Mouse (Mus musculus) CD4-positive, CD25-positive, alpha-beta regulatory T cell, adult 4 months (primary cell): ENCODE results near the gene Rhbdf2. TPM values are rescaled to one million over a fixed set of nuclear protein-coding genes. Genes with fewer than 3 reads are reported as not detected.
A peak's percentile ranks its signal among the peaks of the same experiment; 100 is the strongest.
"Not testable (repeated sequence)": the region's sequence is repeated elsewhere in the genome, so short reads cannot be mapped to it uniquely, and the experiment has no call there.

Experiments
- ATAC-seq: one replicate; pipeline ENCODE4 v1.8.0; 2017
- polyA plus RNA-seq, 2 experiments: library from polyadenylated mRNA; unstranded; fragments of 100-300 nt; shearing (Covaris generic); gene quantifications; one replicate each; pipeline ENCODE4 v1.2.1; 2017

The Rhbdf2 gene
- polyA plus RNA-seq, 2 experiments from 2014 or later: 3.3 to 4.3 TPM

DNA sequence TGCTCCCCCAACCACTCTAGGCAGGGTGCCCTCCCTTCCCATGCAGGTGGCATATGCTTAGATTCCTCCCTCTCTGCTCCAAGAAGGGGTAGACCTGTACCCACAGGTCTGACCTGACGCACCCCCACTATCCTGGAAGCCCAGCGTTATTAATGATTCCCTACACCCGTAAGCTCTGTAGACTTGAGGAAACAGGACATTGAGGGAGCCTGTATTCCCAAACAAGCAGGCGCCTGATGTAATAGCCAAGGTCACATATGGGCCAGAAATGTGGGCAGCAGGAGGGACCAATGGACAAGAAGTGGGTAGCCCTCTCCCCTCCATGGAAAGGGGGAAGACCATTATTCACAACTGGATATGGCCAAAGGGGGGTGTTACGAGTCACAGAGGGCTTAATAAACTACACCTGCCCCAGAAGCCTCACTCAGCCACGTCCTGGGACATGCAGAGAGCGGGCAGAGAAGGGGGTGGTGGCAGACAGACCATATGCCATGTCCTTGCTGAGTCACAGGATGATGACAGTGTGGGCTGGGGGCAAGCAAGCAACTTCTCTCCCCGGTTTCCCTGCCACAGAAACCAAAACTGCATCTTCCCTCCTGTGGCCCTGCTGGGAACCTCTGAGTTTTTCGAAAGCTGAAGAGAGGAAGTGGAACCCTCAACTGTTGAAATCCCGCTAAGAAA is 10.2 kb downstream of the Rhbdf2 start:
- peak; percentile 42 for ATAC-seq

DNA sequence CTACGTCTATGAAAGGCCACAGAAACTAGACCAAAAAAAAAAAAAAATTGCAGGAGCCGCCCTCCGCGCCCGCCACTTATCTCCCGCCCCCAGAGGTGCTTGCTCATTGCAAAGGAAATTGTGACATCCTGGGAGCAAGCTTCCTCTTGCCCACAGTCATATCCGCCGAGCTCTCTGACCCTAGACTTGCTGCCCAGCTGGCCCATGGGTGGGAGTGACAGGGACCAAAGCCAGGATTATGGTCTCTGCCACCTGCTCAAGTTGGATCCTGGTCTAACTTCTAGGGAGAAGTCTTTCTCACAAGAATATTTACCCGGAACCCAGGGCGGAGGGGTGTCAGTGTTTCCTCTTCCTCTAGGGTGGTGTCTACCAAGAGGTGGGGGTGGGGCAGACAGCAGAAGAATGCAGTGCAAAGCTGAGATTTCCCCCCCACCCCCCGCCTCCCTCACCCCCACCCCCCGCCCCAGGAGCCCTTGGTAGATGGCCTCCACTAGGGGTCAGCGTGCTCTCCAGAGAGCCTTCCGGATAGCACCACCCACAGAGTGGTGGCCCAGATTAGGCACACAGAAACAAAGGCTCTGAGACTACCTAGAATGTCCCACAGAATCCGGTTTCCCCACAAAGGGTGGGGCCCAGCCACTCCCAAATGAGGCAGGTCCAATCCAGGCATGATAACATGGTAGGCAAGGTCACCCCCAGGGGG is 10.9 kb downstream of the Rhbdf2 start:
- ATAC-seq: peak; percentile 67

DNA sequence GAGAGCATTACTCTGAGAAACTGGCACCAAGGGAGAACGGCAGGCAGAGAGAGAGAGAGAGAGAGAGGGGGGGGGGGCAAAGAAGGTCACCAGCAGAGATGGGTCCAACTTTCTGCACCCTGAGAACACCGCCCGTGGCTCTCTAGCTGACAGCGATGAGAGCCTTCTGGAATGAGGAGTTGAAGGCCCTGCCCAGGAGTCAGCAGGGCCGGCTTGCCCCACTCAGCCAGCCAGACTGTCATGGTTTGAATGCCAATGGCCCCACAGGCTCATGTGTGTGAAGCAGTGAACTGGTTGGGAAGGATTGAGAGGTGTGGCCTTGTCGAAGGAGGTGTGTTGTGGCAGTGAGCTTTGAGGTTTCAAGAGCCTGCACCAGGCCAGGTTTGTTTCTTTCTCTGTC is 13.6 kb downstream of the Rhbdf2 start:
- no peak for ATAC-seq

DNA sequence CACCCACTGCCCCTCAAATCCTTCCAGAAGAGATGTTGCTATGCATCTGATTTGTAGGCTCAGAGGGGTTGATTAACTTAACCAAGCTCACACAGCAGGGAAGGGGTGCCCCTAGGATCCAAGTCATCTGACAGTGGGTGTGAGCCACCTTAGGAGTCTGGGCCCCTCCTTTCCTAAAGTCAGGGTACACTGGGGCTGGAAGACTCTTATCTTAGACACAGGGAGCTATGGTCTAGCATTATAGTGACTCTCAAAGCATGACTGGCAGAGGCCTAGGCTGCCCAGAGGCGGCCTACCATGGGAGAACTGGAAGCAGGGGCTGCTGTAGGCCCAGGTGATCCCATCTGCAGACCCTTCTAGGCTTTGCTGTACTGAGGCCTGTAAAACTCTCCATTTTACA is 14.3 kb downstream of the Rhbdf2 start:
- ATAC-seq: no peak

DNA sequence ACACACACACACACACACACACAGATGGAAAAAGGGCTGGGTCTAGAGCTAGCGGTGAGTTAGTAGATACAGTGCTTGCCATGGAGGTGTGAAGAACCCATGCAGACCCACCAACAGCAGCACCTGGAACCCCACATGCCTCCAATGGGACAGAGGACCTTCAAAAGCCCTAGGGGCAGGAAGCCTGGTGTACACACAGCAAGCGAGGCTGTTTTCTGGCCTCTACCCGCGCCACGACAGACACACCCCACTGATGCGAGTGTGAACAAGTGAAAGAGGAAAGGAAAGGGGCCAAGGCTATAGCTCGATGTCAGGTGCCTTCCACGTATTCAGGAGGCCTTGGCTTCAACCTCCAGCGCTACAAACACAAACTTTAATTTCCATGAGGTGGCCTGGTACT is 14.9 kb downstream of the Rhbdf2 start:
- no peak for ATAC-seq

DNA sequence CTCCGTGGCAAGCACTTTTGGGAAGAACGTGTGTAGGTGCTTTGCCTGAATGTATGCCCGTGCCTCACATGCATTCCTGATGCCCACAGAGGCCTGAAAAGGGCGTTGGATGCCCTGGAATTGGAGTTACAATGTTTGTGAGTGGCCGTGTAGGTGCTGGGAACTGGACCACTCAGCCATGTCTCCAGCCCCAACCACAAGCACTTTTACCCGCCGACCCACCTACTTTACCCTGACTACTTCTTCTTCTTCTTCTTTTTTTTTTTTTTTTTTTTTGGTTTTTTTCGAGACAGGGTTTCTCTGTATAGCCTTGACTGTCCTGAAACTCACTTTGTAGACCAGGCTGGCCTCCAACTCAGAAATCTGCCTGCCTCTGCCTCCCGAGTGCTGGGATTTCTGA is 15.7 kb downstream of the Rhbdf2 start:
- not testable (repeated sequence) for ATAC-seq

DNA sequence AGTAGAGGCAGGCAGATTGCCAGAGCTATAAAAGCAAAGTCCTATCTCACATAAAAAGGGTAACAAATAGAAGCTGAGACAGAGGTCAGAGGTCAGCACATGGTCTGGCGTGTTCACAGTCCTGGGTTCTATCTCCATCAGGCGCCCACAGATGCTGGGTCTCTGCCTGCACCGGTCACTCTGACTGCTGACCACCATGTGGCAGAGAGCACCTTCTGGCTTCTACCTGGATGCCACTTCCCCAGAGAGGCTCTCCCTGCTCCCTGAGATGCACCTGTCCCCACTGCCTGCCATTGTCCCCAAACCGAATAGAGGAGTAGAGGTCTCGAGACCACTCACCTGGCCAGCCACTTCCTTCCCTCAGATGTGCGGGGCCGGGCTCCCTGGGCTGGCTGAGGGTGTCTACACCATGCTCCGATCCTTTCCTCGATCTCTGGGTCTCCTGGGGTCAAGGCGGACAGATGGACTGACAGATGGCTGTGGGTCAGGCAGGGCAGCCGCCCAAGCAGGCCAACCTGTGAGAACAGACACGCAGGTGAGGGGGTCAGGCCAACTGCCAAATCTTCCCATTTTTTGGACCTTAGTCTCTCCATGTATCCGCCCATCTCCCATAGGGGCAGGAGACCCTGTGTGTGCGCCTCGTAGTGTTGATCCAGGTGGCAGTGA is 16.7 kb downstream of the Rhbdf2 start:
- no peak for ATAC-seq

DNA sequence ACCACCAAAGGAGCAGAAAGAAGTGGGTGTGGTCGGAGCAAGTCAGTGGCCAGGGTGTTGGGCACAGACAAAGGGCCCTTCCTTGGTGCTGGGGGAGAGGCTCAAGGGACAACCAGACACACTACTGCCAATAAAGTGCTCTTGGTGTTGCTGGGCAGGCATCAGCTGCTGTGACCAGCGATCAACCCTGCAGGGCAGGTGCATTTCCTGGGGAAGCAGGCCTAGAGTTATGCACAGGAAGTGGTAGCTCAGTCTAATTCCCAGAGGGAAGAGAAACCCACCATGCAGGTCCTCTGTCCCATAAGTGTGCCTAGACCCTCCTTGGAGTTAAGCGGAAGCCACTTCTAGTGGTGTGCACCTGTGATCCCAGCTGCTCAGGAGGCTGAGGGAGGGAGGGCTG is 19.1 kb downstream of the Rhbdf2 start:
- no peak for ATAC-seq

DNA sequence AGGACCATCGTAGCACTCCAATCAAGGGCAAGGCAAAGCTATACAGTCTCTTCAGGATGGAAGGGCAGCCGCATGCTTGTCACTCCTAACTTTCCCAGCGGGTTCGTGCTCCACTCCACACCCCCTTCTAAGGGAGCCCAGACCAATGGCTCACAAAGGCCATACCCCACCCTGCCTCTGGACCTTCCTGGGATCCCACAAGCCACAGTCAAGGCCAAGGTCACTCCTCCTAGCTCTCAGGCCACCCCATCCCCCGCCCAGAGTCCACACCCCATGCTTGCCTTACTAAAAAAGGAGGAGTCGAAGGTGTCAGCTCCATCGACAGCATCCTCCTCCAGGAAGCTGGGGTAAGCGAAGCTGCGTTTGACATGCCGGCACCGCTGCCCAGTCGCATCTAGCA is 22.7 kb downstream of the Rhbdf2 start:
- no peak for ATAC-seq

DNA sequence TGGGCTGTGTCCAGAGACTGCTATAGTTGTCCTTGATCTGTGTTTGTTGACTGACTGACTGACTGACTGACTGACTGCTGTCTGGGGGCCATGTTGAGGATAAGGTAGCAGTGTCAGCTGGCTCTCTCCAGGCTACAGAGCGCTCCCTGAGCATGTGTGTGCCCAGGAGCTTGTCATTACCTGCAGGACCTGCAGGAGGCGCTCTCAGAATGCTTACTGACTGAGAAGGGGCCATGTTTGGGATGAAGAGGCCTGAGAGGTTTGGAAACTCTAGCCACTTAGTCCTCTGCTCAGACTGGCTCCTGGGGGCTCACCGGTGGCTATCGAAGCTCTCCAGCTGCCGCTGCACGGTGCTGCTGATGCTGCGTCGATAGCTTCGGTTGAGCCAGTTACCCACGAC is 23.5 kb downstream of the Rhbdf2 start:
- ATAC-seq: no peak

DNA sequence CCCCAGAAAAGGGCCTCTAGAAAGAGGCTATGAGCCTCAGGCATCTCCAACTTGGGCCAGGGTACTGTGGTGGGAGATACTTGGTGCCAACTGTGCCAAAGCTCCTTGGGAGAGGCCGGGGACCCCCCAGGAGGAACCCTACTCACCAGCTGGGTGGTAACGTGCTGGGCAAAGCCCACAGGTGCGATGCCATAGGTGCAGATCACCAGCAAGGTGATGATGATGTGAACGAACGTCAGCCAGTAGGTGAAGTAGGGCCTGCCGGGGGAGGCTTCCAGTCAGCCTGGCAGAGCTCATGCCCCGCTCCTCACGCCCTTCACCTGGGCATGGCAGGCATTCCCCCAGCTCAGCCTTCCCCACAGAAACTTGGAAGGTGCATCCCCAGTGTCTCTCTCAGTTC is 24.8 kb downstream of the Rhbdf2 start:
- ATAC-seq: no peak

DNA sequence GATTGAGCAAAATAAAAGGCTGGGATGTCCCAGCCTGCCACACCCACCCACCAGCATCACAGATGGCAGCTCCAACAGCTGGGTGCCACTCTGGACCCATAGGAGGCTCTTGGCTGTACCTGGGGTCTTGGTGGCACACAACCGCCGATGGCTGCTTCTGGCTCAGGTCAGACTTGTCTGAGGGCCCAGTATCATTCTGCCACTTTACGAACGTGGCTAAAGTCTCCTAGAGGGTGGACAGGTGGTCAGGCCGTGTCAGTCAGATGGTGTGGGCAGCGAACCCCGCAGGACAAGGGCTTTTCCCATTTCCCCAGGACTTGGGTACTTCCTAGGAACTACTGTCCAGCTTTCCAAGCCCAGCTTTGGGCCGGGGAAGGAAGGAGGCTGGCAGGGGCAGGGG is 25.7 kb downstream of the Rhbdf2 start:
- ATAC-seq: no peak

DNA sequence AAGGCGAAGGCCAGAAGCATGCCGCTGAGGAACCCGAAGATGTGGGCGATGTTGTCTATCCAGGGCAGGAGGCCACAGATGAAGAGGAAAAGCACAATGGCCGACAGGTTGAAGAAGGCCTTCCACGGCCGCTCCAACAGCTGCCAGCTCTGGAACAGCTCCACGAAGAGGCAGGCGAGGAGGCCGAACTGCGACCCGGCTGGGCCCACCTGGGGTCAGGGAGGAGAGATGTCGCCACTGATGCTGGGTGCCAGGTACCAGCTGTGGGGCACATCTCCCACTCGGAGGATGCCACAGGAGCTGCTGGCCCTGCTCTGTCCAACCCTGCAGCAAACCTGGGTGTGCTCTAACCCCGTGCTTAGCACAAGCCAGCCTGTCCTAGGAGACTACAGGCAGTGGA is 27.6 kb downstream of the Rhbdf2 start:
- no peak for ATAC-seq

DNA sequence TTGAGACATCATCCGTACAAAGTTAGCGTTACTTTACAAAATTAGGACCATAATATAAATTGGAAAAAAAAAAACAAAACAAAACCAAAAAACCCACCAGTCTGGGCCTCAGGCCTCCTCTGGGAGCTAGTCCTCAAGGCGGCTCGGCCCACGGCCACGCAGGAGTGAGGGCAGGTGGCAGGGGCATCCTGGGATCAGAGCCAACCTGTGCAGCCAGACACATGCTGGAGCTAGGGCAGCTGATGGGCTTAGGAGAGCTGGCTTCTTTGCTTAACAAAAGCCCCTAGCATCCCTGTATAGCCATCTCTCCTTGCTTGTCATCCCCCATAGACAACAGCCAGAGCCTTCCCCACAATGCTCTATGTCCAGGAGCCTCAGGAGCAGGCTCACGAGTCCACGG is 28.6 kb downstream of the Rhbdf2 start:
- ATAC-seq: no peak

DNA sequence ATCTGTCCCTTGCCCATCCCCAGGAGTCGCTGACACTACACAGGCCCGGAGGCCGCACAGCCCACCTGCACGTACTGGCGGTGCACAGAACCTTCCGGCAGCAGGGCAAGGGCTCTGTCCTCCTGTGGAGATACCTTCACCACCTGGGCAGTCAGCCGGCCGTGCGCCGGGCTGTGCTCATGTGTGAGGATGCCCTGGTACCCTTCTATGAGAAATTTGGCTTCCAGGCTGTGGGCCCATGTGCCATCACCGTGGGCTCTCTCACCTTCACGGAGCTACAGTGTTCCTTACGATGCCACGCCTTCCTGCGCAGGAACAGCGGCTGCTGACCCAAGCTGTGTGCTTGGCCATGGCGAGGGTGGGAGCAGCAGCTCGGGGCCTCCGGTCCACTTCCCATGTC is 30.1 kb downstream of the Rhbdf2 start:
- no peak for ATAC-seq

DNA sequence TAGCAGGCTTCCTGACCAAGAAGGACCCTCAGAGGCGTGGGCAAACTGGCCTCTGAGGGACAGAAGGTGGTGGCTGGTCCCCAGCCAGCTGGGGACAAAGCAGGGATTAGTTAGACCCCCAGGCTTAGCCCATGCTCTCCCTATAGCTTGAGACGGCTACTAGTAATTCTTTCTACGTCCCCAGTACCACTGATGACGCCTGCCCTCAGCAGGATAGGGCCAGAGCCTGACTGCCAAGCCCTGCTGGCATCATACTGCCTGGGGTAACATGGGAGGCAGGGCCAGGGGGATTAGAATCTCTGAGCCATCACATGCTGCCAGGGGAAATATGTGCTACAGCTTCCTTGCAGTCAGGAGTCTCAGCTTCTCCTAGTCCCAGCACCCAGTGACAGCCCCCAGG is 33.5 kb downstream of the Rhbdf2 start:
- no peak for ATAC-seq

DNA sequence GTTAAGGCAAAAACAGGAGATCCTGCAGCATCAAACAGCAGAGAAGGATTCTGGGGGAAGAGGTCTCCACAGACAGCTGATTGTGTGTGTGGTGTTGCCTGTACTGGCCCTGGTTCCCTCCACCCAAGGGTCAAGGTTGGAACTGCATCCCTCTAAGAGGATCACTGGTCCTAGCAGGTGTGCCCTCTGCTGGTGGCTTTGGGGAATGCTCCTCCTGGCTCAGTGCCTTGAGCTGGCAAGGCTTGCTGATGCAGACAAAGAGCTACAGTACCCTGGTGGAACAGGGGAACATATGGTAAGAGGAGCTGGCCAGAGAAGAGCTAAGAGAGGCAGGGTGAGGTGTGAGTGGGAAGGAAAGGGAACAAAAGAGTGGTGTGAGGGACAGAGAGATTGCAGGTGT is 34.4 kb downstream of the Rhbdf2 start:
- ATAC-seq: peak; percentile 84

DNA sequence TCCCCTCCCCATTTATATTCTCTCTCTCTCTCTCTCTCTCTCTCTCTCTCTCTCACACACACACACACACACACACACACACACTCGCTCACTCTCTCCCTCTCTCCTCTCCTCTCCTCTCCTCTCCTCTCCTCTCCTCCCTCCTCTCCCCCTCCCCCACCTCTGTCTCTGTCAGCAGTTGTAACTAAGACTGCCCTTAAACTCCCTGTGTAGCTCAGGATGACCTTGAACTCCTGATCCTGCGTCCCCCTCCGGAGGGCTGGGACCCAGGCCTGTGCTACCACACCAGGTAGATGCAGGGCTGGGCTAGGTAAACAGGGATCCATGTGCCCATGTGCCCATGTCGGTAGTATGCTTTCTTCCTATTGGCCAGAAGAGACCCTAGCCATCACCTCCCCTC is 35.2 kb downstream of the Rhbdf2 start:
- ATAC-seq: no peak

DNA sequence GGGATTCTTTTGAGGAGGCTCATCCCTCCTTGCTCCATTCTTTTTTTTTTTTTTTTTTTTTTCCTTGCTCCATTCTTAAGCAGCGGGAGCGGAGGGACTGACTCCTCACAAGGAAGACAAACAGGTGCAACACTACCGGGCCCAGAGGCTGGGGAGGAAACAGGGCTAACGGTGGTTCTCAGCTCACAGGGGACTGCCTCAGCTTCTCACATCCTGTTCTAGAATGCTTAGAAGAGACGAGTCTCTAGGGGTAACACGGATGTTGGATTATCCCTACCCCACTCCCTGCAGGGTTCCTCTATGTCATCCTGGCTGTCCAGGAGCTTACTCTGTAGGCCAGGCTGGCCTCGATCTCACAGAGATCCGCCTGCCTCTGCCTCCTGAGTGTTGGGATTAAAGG is 37.2 kb downstream of the Rhbdf2 start:
- no peak for ATAC-seq

DNA sequence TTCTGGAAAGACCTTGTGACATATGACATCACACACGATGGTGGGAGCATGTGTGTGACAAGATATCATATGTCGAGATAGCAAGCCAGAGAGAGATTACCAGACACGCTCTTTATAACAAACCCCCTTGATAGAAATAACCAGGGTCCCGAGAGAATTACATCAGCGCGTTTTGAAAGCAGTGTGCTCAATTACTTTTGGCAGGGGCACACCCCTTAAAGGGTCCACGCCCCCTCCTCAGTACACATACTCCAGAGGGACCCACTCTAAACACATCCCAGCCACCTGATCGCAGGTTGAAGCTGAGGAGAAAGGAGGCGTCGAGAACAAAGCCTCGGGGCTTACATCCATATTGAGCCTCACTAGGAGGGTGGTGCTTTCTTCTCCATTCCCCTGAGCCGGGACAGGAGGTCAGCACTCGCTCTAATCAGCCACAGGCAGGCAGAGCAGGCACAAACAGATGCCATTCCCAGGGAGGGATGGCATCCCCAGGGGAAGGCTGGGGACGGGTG is 37.7 kb downstream of the Rhbdf2 start:
- no peak for ATAC-seq

DNA sequence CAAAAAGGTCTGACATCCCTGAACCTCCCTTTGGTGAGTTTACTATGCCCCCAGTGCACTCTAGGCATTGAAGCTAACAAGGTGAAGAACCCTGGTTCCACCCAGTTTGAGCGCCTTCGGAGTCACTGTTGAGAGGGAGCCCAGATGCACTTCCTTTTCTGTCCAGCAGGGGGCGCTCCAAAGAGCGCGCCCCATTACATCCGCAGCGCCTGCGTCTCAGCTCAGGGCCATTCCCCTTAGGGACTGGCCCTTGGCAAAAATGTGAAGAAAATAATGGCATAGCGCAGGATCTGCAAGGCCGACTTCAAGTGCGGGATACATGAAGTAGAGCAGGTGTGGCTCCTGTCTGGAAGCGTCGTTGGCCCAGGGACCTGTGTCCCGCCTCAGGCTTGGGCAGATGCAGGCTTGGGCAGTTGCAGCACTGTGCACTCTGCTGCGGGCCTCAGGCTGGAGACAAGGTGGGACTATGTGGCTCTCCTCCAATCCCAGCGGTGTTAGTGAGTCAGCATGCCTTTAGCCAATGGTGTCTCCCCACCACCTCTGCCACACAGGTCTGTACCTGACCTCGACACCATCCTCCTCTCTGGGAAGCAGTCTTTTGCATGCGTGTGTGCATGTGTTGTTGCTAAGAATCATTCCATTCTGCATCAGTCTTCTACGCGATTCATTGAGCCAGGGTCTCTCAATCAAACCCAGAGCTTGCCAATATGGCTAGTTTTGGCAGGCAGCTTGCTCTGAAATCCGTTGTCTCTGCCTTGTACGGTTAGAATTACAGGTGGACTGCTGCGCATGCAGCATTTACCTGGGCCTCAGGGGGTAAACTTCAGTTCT is 39.8 kb downstream of the Rhbdf2 start:
- peak; percentile 88 for ATAC-seq

DNA sequence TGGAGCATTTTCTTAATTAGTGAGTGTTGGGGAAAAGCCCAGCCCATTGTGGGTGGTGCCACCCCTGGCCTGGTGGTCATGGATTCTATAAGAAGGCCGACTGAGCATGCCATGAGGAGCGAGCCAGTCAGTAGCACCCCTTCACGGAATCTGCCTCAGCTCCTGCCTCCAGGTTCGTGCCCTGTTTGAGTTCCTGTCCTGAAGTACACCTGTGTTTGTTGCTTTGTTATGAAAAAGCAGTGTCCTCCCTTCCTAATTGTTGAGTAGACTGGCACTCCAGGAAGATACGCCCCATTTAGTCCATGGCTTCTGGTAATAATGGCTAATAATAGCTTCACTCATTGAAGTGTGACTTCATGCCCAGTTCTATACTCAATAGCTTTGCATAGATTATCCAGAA is 40.5 kb downstream of the Rhbdf2 start, which contains the start of gene Aanat:
Aanat (plus strand) TSS at position 123 of the 400 bp plus-strand sequence.
- ATAC-seq: no peak

DNA sequence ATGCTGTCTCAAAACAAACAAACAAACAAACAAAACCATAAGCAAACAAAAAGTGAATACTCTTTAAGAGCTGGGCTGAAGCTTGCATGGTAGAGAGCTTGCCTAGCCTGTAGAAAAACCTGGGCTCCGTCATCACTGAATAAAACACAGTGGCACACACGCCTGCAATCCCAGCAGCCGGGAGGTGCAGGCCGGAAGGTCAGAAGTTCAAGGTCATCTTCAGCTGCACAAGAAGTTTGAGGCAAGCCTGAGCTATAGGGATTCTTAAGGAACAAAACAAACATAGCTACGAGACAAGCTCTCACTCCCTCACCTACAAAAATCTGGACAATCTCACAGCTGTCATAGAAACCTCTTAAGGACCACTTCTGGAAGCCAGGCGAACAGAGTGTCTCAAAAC is 41.1 kb downstream of the Rhbdf2 start:
- no peak for ATAC-seq
